Mouse (Mus musculus): ENCODE measurements around the gene Gnptab. TPM values are rescaled to one million over a fixed set of nuclear protein-coding genes. Genes with fewer than 3 reads are reported as not detected.

The Gnptab gene
- total and polyA plus RNA-seq, 3 experiments: 2.7 to 50.8 (median 41.0) TPM

- no peak for ATAC-seq (ENCODE audit: extremely low read depth, insufficient number of reproducible peaks, low FRiP score, poor library complexity, severe bottlenecking)
Measured at GRCm38 (mm10) chr10:88488629-88489028, 109.7 kb downstream of the Gnptab start.

GRCm38 (mm10) chr10:88491632-88492031 lies 112.7 kb downstream of the Gnptab start:
- Histone ChIP-seq H3K36me3 (replicated peaks) (no peaks in the 10 kb centered on the region), H3K4me1 (ENCODE audit: insufficient read depth, low read depth, low read length) (peaks cover 30% of the 10 kb centered on the region), H3K9me3 (replicated peaks) (no peaks in the 10 kb centered on the region), H3K4me3 (ENCODE audit: low read depth, low read length) (no peak overlapping the region), H3K27me3 (ENCODE audit: insufficient read depth, low read length) (no peaks in the 10 kb centered on the region)
- DNase-seq (ENCODE audit: low spot score): no peak
- no peak for TF ChIP-seq GATA2 (IDR thresholded peaks at IDR 0.05; ENCODE audit: borderline replicate concordance, low read depth, low read length)
- TF ChIP-seq TAL1 (conservative IDR thresholded peaks at IDR 0.05; ENCODE audit: low read depth, low read length): no peak
- TF ChIP-seq GATA1 (IDR thresholded peaks at IDR 0.05; ENCODE audit: borderline replicate concordance, low read length): no peak
- TF ChIP-seq CTCF (IDR thresholded peaks at IDR 0.05; ENCODE audit: low read depth, low read length): no peak
- TF ChIP-seq POLR2AphosphoS5 (IDR thresholded peaks at IDR 0.05; ENCODE audit: insufficient replicate concordance, low read depth, low read length): no peak
- peak; percentile 58; the same call in 1 of the 2 replicates for ATAC-seq (ENCODE audit: extremely low read depth, insufficient number of reproducible peaks, low FRiP score, poor library complexity, severe bottlenecking)

More at GRCm38 (mm10) chr10:88488629-88489028, 109.7 kb downstream of the Gnptab start:
- Histone ChIP-seq H3K36me3 (replicated peaks) (no peaks in the 10 kb centered on the region), H3K4me1 (ENCODE audit: insufficient read depth, low read depth, low read length) (peaks cover 14% of the 10 kb centered on the region), H3K9me3 (replicated peaks) (no peaks in the 10 kb centered on the region), H3K4me3 (ENCODE audit: low read depth, low read length) (no peak overlapping the region), H3K27me3 (ENCODE audit: insufficient read depth, low read length) (no peaks in the 10 kb centered on the region)
- no peak for TF ChIP-seq CTCF (IDR thresholded peaks at IDR 0.05; ENCODE audit: low read depth, low read length)
- TF ChIP-seq POLR2AphosphoS5 (IDR thresholded peaks at IDR 0.05; ENCODE audit: insufficient replicate concordance, low read depth, low read length): no peak
- TF ChIP-seq TAL1 (conservative IDR thresholded peaks at IDR 0.05; ENCODE audit: low read depth, low read length): no peak
- no peak for TF ChIP-seq GATA1 (IDR thresholded peaks at IDR 0.05; ENCODE audit: borderline replicate concordance, low read length)
- TF ChIP-seq GATA2 (IDR thresholded peaks at IDR 0.05; ENCODE audit: borderline replicate concordance, low read depth, low read length): no peak
- DNase-seq (ENCODE audit: low spot score): no peak

GRCm38 (mm10) chr10:88492658-88493057 lies 113.7 kb downstream of the Gnptab start:
- no peak for TF ChIP-seq POLR2AphosphoS5 (IDR thresholded peaks at IDR 0.05; ENCODE audit: insufficient replicate concordance, low read depth, low read length)
- no peak for TF ChIP-seq CTCF (IDR thresholded peaks at IDR 0.05; ENCODE audit: low read depth, low read length)
- no peak for TF ChIP-seq GATA2 (IDR thresholded peaks at IDR 0.05; ENCODE audit: borderline replicate concordance, low read depth, low read length)
- TF ChIP-seq TAL1 (conservative IDR thresholded peaks at IDR 0.05; ENCODE audit: low read depth, low read length): no peak
- no peak for TF ChIP-seq GATA1 (IDR thresholded peaks at IDR 0.05; ENCODE audit: borderline replicate concordance, low read length)
- Histone ChIP-seq H3K27me3 (ENCODE audit: insufficient read depth, low read length) (no peaks in the 10 kb centered on the region), H3K4me3 (ENCODE audit: low read depth, low read length) (no peak overlapping the region), H3K36me3 (replicated peaks) (no peaks in the 10 kb centered on the region), H3K4me1 (ENCODE audit: insufficient read depth, low read depth, low read length) (peaks cover 35% of the 10 kb centered on the region), H3K9me3 (replicated peaks) (no peaks in the 10 kb centered on the region)
- ATAC-seq (ENCODE audit: extremely low read depth, insufficient number of reproducible peaks, low FRiP score, poor library complexity, severe bottlenecking) (no peak), DNase-seq (ENCODE audit: low spot score) (no peak)

- Histone ChIP-seq H3K9me3 (replicated peaks) (no peaks in the 10 kb centered on the region), H3K27me3 (ENCODE audit: insufficient read depth, low read length) (no peaks in the 10 kb centered on the region), H3K4me1 (ENCODE audit: insufficient read depth, low read depth, low read length) (peaks cover 35% of the 10 kb centered on the region), H3K36me3 (replicated peaks) (no peaks in the 10 kb centered on the region), H3K4me3 (ENCODE audit: low read depth, low read length) (no peak overlapping the region)
- TF ChIP-seq CTCF (IDR thresholded peaks at IDR 0.05; ENCODE audit: low read depth, low read length) (no peak), POLR2AphosphoS5 (IDR thresholded peaks at IDR 0.05; ENCODE audit: insufficient replicate concordance, low read depth, low read length) (no peak)
- ATAC-seq (ENCODE audit: extremely low read depth, insufficient number of reproducible peaks, low FRiP score, poor library complexity, severe bottlenecking): peak; percentile 66
- no peak for DNase-seq (ENCODE audit: low spot score)
Measured at GRCm38 (mm10) chr10:88494959-88495587, 116.1 kb downstream of the Gnptab start.

Other genes with a start within 250 kb of the Gnptab start
- gene Parpbp, start 232.2 kb upstream of the Gnptab start, total RNA-seq (2014; fragmentation: Nextera tagmentation): 36.1 and 39.4 TPM in 2 replicates
- 36.0 and 39.8 TPM in 2 replicates for gene Parpbp, start 232.2 kb upstream of the Gnptab start, total RNA-seq (2017)
- gene Parpbp, start 232.2 kb upstream of the Gnptab start, polyA plus RNA-seq (2012): 1.4 and 1.6 TPM in 2 replicates
- gene Nup37, start 232.1 kb upstream of the Gnptab start, total RNA-seq (2014; fragmentation: Nextera tagmentation): 32.2 and 42.1 TPM in 2 replicates
- 118 and 125 TPM in 2 replicates for gene Nup37, start 232.1 kb upstream of the Gnptab start, total RNA-seq (2017)
- 5.2 and 7.4 TPM in 2 replicates for gene Nup37, start 232.1 kb upstream of the Gnptab start, polyA plus RNA-seq (2012)
- 103 and 116 TPM in 2 replicates for gene Washc3, start 178.0 kb upstream of the Gnptab start, total RNA-seq (2014; fragmentation: Nextera tagmentation)
- 59.9 and 62.6 TPM in 2 replicates for gene Washc3, start 178.0 kb upstream of the Gnptab start, total RNA-seq (2017)
- 17.6 and 23.0 TPM in 2 replicates for gene Washc3, start 178.0 kb upstream of the Gnptab start, polyA plus RNA-seq (2012)
- not detected in 2 replicates for gene Dram1, start 52 bp upstream of the Gnptab start, total RNA-seq (2014; fragmentation: Nextera tagmentation)
- gene Dram1, start 52 bp upstream of the Gnptab start, total RNA-seq (2017): 0.11 TPM in 1 of 2 replicates, not detected in the other
- gene Dram1, start 52 bp upstream of the Gnptab start, polyA plus RNA-seq (2012): not detected in 2 replicates
- gene Sycp3, start 80.4 kb downstream of the Gnptab start, total RNA-seq (2014; fragmentation: Nextera tagmentation): not detected in 2 replicates
- gene Sycp3, start 80.4 kb downstream of the Gnptab start, total RNA-seq (2017): 0.22 and 0.23 TPM in 2 replicates
- not detected in 2 replicates for gene Sycp3, start 80.4 kb downstream of the Gnptab start, polyA plus RNA-seq (2012)
- 11.4 and 28.1 TPM in 2 replicates for gene Chpt1, start 124.9 kb downstream of the Gnptab start, total RNA-seq (2014; fragmentation: Nextera tagmentation)
- gene Chpt1, start 124.9 kb downstream of the Gnptab start, total RNA-seq (2017): 33.5 and 40.8 TPM in 2 replicates
- gene Chpt1, start 124.9 kb downstream of the Gnptab start, polyA plus RNA-seq (2012): 9.3 and 13.2 TPM in 2 replicates
- gene Mybpc1, start 226.0 kb downstream of the Gnptab start, total RNA-seq (2014; fragmentation: Nextera tagmentation): not detected in 2 replicates
- not detected in 2 replicates for gene Mybpc1, start 226.0 kb downstream of the Gnptab start, total RNA-seq (2017)
- gene Mybpc1, start 226.0 kb downstream of the Gnptab start, polyA plus RNA-seq (2012): not detected in 2 replicates

Data from G1E (cell line).